Mouse (Mus musculus): ENCODE results near the gene Akap12. TPM values are rescaled to one million over a fixed set of nuclear protein-coding genes. Genes with fewer than 3 reads are reported as not detected.

The Akap12 gene
- polyA plus RNA-seq, 1 experiment from 2014 or later: 41.3 TPM

DNA sequence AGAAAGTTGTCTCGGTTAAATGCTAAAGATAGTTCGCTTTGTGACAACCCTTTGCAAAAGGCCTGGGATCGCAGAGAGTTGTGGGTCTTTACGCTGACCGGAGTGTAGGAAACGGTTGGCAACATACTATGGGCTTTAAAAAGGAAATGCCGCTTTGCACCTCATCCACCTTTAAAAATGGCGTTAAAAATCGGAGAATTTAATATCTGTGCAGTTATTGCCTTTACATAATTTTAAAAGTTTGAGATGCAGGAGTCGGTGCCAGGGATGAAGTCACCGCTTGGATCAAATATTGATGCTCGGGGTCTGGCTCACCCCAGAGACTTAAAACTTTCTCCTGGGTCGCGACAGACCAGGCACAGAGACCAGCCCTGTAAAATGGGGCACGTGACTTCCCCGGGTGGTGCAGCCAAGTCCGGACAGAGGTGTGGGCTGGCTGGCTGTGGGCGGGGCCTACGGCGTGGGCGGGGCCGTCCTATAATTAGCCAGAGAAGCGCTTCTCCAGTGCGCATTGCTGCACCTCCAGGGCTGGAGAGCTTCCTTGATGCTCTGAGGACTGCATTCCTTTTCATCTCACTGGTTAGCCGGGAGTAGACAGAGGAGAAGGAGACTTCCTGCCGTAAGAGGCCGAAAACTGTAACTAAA is 68.0 kb downstream of the Akap12 start:
- no peak overlapping the region for H3K9ac ChIP-seq
- peak overlapping the region; percentile 68 for H3K4me2 ChIP-seq (replicated peaks)
- H3K9me3 ChIP-seq (replicated peaks): no peaks in the 10 kb centered on the region
- WGBS: 6% methylated on average over 27 of the region's 27 CpGs
- H3K36me3 ChIP-seq: no peaks in the 10 kb centered on the region
- ATAC-seq (ENCODE audit: insufficient number of reproducible peaks, low FRiP score, low TSS enrichment, low read depth): peak; percentile 83
- H3K27me3 ChIP-seq: no peaks in the 10 kb centered on the region
- peak overlapping the region; percentile 42 for H3K4me3 ChIP-seq (replicated peaks)
- H3K4me1 ChIP-seq: peaks cover 21% of the 10 kb centered on the region
- H3K27ac ChIP-seq (replicated peaks): peak overlapping the region; percentile 52

- peak overlapping the region; percentile 40; the same call in 1 of the 2 replicates for H3K27ac ChIP-seq (replicated peaks)
- peaks cover 22% of the 10 kb centered on the region for H3K4me1 ChIP-seq
- peak overlapping the region; percentile 23 for H3K4me3 ChIP-seq (replicated peaks)
- H3K9me3 ChIP-seq (replicated peaks): no peaks in the 10 kb centered on the region
- WGBS: 29% methylated on average over 15 of the region's 15 CpGs
- peak overlapping the region; percentile 38 for H3K4me2 ChIP-seq (replicated peaks)
- no peaks in the 10 kb centered on the region for H3K27me3 ChIP-seq
- ATAC-seq (ENCODE audit: insufficient number of reproducible peaks, low FRiP score, low TSS enrichment, low read depth): peak; percentile 82
- no peaks in the 10 kb centered on the region for H3K36me3 ChIP-seq
- H3K9ac ChIP-seq: no peak overlapping the region
Measured at GRCm38 (mm10) chr10:4338863-4339461, 72.8 kb downstream of the Akap12 start.

DNA sequence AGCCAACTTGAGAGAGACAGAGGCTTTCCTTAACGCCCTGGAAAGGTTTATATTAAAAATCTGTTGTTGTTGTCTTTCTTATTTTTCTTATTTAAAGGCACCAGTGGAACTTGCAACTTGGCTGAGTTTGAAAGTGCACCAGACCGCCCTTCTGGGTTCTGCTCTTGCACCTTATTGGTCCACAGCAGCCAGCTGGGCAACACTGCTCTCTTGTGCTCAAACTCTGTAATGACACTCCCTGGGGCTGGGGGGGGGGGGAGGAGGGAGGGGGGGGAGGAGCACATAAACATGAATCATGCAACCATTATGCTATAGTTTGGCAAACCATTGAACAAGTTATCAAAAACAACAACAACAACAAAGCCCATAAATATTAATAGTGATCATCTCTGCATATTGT is 75.2 kb downstream of the Akap12 start:
- H3K4me1 ChIP-seq: peaks cover 12% of the 10 kb centered on the region
- no peak overlapping the region for H3K27ac ChIP-seq (replicated peaks)
- H3K4me2 ChIP-seq (replicated peaks): no peak overlapping the region
- 0 out of 2 replicates have a peak overlapping the region, but pooled peaks have one; percentile 6 for H3K9ac ChIP-seq
- H3K9me3 ChIP-seq (replicated peaks): no peaks in the 10 kb centered on the region
- H3K4me3 ChIP-seq (replicated peaks): no peak overlapping the region
- no peaks in the 10 kb centered on the region for H3K27me3 ChIP-seq
- no peak for ATAC-seq (ENCODE audit: insufficient number of reproducible peaks, low FRiP score, low TSS enrichment, low read depth)
- no peaks in the 10 kb centered on the region for H3K36me3 ChIP-seq
- 15% methylated on average over 2 of the region's 2 CpGs for WGBS

DNA sequence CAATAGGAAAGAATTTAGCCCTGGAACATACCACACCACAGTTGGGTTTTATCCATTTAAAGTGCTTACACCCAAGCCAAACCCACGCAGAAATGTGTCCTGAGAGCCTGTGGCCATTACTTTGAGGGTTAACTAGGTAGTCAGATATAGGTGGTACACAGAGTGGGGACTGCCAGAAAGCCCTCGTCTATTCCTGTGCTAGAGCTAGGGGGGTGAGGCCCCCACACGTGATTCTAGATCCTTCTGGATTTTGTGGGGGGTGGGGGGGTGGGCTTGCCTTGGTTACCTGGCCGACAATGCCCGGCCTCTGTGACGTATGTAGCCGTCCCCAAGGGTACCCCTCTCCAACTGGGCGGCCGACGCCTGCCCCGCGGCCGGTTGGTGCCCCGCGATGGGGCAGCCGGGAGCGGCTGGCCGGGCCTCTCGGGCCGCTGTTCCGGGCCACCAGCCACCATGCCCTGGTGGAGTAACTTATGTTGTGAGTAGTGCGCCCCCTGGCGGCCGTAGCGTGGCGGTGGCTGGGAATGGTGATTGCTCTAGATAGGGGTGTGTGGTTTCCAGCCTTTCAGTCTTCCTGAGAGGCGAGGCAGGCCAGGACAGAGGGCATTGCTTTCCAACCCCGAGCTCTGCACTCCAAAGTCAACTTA is 80.4 kb downstream of the Akap12 start:
- no peaks in the 10 kb centered on the region for H3K9me3 ChIP-seq (replicated peaks)
- H3K4me2 ChIP-seq (replicated peaks): peak overlapping the region; percentile 69
- no peak overlapping the region for H3K27ac ChIP-seq (replicated peaks)
- WGBS: 6% methylated on average over 19 of the region's 28 CpGs
- ATAC-seq (ENCODE audit: insufficient number of reproducible peaks, low FRiP score, low TSS enrichment, low read depth): peak; percentile 80
- H3K4me3 ChIP-seq (replicated peaks): peak overlapping the region; percentile 41
- peaks cover 12% of the 10 kb centered on the region; the same call in 1 of the 2 replicates for H3K4me1 ChIP-seq
- no peaks in the 10 kb centered on the region for H3K27me3 ChIP-seq
- no peaks in the 10 kb centered on the region for H3K36me3 ChIP-seq
- no peak overlapping the region for H3K9ac ChIP-seq

DNA sequence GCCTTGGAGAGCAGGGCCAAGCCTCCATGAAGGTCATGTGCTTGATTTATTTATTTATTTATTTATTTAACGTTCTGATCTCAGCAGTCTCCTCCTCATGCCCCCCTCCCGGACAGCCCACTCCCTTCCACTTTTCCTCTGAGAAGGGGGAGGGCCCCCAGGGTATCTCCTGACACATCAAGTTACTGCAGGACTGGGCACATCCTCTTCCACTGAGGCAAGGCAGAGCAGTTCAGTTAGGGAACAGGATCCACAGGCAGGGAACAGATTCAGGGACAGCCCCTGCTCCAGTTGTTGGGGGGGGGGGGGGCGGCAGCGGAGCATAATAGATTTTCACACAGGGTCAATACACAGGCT is 80.9 kb downstream of the Akap12 start:
- H3K27me3 ChIP-seq: no peaks in the 10 kb centered on the region
- H3K9ac ChIP-seq: no peak overlapping the region
- no peak overlapping the region for H3K27ac ChIP-seq (replicated peaks)
- 61% methylated on average over 4 of the region's 4 CpGs for WGBS
- H3K4me1 ChIP-seq: peaks cover 12% of the 10 kb centered on the region; the same call in 1 of the 2 replicates
- H3K36me3 ChIP-seq: no peaks in the 10 kb centered on the region
- H3K4me3 ChIP-seq (replicated peaks): peak overlapping the region; percentile 41
- no peaks in the 10 kb centered on the region for H3K9me3 ChIP-seq (replicated peaks)
- H3K4me2 ChIP-seq (replicated peaks): peak overlapping the region; percentile 69
- peak; percentile 13; the same call in 1 of the 2 replicates for ATAC-seq (ENCODE audit: insufficient number of reproducible peaks, low FRiP score, low TSS enrichment, low read depth)

DNA sequence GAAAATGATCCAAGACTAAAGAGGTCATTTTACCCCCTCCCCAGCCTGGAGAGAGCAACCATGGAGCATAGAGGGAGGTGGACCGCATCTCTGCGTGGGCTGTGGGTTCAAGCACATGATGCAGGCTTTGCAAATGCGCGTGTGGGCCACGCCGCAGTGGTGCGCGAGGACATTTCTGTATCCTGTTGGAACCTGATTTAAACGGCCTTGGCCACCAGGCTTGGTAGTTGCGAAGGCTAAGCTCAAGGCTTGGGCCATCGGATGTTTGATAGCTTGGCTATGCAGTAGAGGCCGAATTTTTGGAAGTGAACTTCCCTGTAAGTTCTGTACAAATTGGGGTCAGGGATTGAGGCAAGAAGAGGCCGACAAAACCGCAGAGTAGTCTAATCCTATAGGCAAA is 81.4 kb downstream of the Akap12 start:
- ATAC-seq (ENCODE audit: insufficient number of reproducible peaks, low FRiP score, low TSS enrichment, low read depth): no peak; the same call in 1 of the 2 replicates
- no peaks in the 10 kb centered on the region for H3K36me3 ChIP-seq
- H3K4me1 ChIP-seq: peaks cover 12% of the 10 kb centered on the region; the same call in 1 of the 2 replicates
- H3K9ac ChIP-seq: no peak overlapping the region
- no peak overlapping the region for H3K27ac ChIP-seq (replicated peaks)
- H3K4me2 ChIP-seq (replicated peaks): no peak overlapping the region
- H3K4me3 ChIP-seq (replicated peaks): no peak overlapping the region
- no peaks in the 10 kb centered on the region for H3K27me3 ChIP-seq
- H3K9me3 ChIP-seq (replicated peaks): no peaks in the 10 kb centered on the region
- 99% methylated on average over 14 of the region's 14 CpGs for WGBS

DNA sequence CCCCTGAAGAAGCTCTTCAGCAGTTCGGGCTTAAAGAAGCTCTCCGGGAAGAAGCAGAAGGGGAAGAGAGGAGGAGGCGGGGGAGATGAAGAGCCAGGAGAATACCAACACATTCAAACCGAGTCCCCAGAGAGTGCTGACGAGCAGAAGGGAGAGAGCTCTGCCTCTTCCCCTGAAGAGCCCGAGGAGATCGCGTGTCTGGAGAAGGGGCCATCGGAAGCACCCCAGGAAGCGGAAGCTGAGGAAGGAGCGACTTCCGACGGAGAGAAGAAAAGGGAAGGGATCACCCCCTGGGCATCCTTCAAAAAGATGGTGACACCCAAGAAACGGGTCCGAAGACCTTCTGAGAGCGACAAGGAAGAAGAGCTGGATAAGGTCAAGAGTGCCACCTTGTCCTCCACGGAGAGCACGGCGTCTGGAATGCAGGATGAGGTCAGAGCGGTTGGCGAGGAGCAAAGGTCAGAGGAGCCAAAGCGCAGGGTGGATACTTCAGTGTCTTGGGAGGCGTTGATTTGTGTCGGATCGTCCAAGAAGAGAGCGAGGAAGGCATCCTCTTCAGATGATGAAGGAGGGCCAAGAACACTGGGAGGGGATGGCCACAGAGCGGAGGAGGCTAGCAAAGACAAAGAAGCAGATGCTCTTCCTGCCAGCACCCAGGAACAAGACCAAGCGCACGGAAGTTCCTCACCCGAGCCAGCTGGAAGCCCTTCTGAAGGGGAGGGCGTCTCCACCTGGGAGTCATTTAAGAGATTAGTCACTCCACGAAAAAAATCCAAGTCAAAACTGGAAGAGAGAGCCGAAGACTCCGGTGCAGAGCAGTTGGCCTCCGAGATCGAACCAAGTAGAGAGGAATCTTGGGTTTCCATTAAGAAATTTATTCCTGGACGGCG is 88.4 kb downstream of the Akap12 start:
- no peak overlapping the region for H3K27ac ChIP-seq (replicated peaks)
- no peak overlapping the region for H3K9ac ChIP-seq
- H3K4me1 ChIP-seq: no peaks in the 10 kb centered on the region
- H3K27me3 ChIP-seq: no peaks in the 10 kb centered on the region
- no peak overlapping the region for H3K4me3 ChIP-seq (replicated peaks)
- H3K4me2 ChIP-seq (replicated peaks): no peak overlapping the region
- WGBS: 84% methylated on average over 38 of the region's 38 CpGs
- H3K36me3 ChIP-seq: peaks cover 10% of the 10 kb centered on the region; the same call in 1 of the 2 replicates
- no peaks in the 10 kb centered on the region for H3K9me3 ChIP-seq (replicated peaks)
- no peak for ATAC-seq (ENCODE audit: insufficient number of reproducible peaks, low FRiP score, low TSS enrichment, low read depth)

- Histone ChIP-seq H3K9me3 (replicated peaks) (no peaks in the 10 kb centered on the region), H3K4me2 (replicated peaks) (no peak overlapping the region), H3K9ac (no peak overlapping the region), H3K27me3 (no peaks in the 10 kb centered on the region), H3K36me3 (peaks cover 10% of the 10 kb centered on the region; the same call in 1 of the 2 replicates), H3K4me1 (no peaks in the 10 kb centered on the region), H3K27ac (replicated peaks) (no peak overlapping the region), H3K4me3 (replicated peaks) (no peak overlapping the region)
- ATAC-seq (ENCODE audit: insufficient number of reproducible peaks, low FRiP score, low TSS enrichment, low read depth): no peak
- 85% methylated on average over 19 of the region's 19 CpGs for WGBS
Measured at GRCm38 (mm10) chr10:4355882-4356451, 89.8 kb downstream of the Akap12 start.

DNA sequence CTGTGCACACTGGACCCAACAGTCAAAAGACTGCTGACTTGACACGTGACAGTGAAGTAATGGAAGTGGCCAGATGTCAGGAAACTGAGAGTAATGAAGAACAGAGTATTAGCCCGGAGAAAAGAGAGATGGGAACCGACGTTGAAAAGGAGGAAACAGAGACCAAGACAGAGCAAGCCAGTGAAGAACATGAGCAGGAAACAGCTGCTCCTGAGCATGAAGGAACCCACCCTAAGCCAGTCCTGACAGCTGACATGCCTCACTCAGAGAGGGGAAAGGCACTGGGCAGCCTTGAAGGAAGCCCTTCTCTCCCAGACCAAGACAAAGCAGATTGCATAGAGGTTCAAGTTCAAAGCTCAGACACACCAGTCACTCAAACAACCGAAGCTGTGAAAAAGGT is 90.5 kb downstream of the Akap12 start:
- Histone ChIP-seq H3K9ac (no peak overlapping the region), H3K27me3 (no peaks in the 10 kb centered on the region)
- ATAC-seq (ENCODE audit: insufficient number of reproducible peaks, low FRiP score, low TSS enrichment, low read depth): no peak

DNA sequence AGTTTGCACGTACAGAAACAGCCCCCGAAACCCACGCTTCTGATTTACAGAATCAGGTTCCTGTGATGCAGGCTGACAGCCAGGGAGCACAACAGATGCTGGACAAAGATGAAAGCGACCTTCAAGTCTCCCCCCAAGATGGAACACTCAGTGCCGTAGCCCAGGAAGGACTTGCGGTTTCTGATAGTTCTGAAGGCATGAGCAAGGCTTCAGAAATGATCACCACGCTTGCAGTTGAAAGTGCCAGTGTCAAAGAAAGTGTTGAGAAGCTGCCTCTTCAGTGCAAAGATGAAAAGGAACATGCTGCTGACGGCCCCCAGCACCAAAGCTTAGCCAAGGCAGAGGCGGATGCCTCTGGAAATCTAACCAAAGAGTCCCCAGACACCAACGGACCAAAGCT is 91.3 kb downstream of the Akap12 start:
- H3K4me1 ChIP-seq: no peaks in the 10 kb centered on the region
- H3K9me3 ChIP-seq (replicated peaks): no peaks in the 10 kb centered on the region
- H3K36me3 ChIP-seq: peaks cover 10% of the 10 kb centered on the region; the same call in 1 of the 2 replicates
- no peak overlapping the region for H3K4me2 ChIP-seq (replicated peaks)
- no peak overlapping the region for H3K9ac ChIP-seq
- no peak overlapping the region for H3K4me3 ChIP-seq (replicated peaks)
- WGBS: 79% methylated on average over 10 of the region's 10 CpGs
- no peaks in the 10 kb centered on the region for H3K27me3 ChIP-seq
- H3K27ac ChIP-seq (replicated peaks): no peak overlapping the region
- ATAC-seq (ENCODE audit: insufficient number of reproducible peaks, low FRiP score, low TSS enrichment, low read depth): no peak

More for the DNA sequence above, 90.5 kb downstream of the Akap12 start:
- Histone ChIP-seq H3K27ac (replicated peaks) (no peak overlapping the region), H3K4me3 (replicated peaks) (no peak overlapping the region), H3K4me1 (no peaks in the 10 kb centered on the region), H3K9me3 (replicated peaks) (no peaks in the 10 kb centered on the region), H3K4me2 (replicated peaks) (no peak overlapping the region), H3K36me3 (peaks cover 10% of the 10 kb centered on the region; the same call in 1 of the 2 replicates)
- 46% methylated on average over 5 of the region's 5 CpGs for WGBS
